Mouse (Mus musculus): Measurements from ENCODE around the gene Syne1.

DNA sequence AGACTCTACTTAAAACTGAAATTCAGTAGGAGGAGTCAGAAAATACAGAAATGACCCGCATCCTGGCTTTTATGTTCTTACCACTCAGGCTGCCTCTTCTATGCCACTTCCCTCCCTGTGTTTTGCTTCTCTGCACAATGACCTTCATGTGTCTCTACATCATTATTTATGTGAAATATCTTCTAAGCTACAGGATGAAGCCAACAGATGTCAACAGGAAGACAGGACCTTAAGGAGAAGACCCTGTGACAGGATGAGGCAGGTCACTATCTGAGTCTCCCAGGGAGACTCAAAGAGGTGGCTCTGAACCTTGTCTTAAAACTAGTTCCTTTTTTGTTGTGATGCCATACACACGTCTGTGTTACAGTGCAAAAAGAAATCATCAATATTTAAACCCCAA lies 353.9 kb downstream of the Syne1 start:
- TF ChIP-seq CTCF (IDR thresholded peaks at IDR 0.05): no peak
- TF ChIP-seq EP300 (IDR thresholded peaks at IDR 0.05): no peak
